Mouse (Mus musculus): ENCODE results near the gene Cpd. TPM values are rescaled to one million over a fixed set of nuclear protein-coding genes. Genes with fewer than 3 reads are reported as not detected.

Cpd gene
- polyA plus RNA-seq, 1 experiment = 5.3 TPM

DNA sequence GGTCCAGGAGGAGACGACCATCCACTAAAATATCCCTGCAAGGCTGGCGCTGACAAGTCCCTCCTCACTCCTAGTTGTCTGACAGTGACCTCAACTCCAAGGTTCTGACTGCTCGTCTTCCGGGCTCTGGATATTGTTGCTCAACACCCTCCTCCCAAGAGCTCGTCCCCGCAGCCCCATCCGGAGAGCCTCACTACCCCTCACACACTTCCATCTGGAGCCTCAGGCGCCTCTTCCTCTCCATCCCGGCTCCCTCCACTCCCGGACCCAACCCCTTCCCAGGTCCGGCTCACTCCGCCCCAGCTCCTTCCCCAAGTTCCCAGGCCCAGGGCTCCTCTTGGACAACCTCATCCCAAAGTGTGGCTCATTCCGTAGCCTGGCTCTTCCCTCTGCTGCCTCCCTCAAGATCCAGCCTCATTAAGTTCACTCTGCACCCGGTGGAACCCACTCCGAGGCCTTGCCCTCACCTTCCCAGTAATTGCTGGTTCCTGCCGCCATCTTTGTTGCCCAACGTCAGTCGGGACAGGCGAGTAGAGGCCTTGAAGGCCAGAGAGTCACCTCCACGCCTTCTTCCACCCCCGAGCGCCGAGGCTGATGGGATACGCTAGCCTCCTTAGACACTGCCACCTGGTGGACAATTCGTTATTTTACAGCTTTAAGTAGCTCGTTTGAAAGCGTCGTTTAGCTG, 83.6 kb downstream of the Cpd start, which contains the start of gene Gosr1:
Gene Gosr1 (minus strand): TSS at position 527 of the 688 bp plus-strand sequence.
- Histone ChIP-seq H3K4me3 (replicated peaks; ENCODE audit: control insufficient read depth, low read depth, low read length) (peak within 1 kb of the TSS; percentile 97), H3K27ac (ENCODE audit: control insufficient read depth, insufficient read depth, low read depth, low read length, poor library complexity) (peak within 1 kb of the TSS; percentile 46), H3K4me1 (ENCODE audit: control insufficient read depth, insufficient read depth, low read length) (no peaks in the 10 kb centered on the region)
- TF ChIP-seq CTCF (IDR thresholded peaks at IDR 0.05; ENCODE audit: control insufficient read depth, insufficient read depth, low read length) (peak; percentile 95), POLR2A (IDR thresholded peaks at IDR 0.05; ENCODE audit: borderline replicate concordance, control insufficient read depth, low read depth, low read length) (peak; percentile 85)
- WGBS = under 1% methylated on average over 28 of the region's 28 CpGs

GRCm38 (mm10) chr11:76752276-76752675, 94.5 kb downstream of the Cpd start:
- 77% methylated on average over 3 of the region's 3 CpGs for WGBS
- no peak for TF ChIP-seq CTCF (IDR thresholded peaks at IDR 0.05; ENCODE audit: control insufficient read depth, insufficient read depth, low read length)
- TF ChIP-seq POLR2A (IDR thresholded peaks at IDR 0.05; ENCODE audit: borderline replicate concordance, control insufficient read depth, low read depth, low read length) = no peak
- H3K4me1 ChIP-seq (ENCODE audit: control insufficient read depth, insufficient read depth, low read length) = no peaks in the 10 kb centered on the region
- H3K27ac ChIP-seq (ENCODE audit: control insufficient read depth, insufficient read depth, low read depth, low read length, poor library complexity) = no peak overlapping the region
- H3K4me3 ChIP-seq (replicated peaks; ENCODE audit: control insufficient read depth, low read depth, low read length) = no peak overlapping the region

GRCm38 (mm10) chr11:76748819-76749218, 98.0 kb downstream of the Cpd start:
- no peak overlapping the region for H3K27ac ChIP-seq (ENCODE audit: control insufficient read depth, insufficient read depth, low read depth, low read length, poor library complexity)
- WGBS = 76% methylated on average over 9 of the region's 9 CpGs

DNA sequence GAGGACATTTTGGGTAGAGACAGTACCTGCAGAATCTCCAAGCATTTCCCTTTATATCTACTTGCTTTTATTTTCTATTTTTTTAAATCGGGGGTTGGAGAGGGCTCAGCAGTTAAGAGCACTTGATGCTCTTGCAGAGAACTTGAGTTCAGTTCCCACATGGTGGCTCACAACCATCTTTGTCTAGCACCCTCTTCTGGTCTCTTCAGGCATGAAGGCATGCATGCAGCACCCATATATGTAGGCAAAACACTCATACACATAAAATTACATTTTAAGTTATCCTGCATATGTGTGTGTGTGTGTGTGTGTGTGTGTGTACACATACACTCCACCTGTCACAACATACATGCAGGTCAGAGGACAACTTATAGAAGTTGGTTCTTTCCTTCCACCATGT, 100.9 kb downstream of the Cpd start:
- TF ChIP-seq CTCF (IDR thresholded peaks at IDR 0.05; ENCODE audit: control insufficient read depth, insufficient read depth, low read length) (no peak), POLR2A (IDR thresholded peaks at IDR 0.05; ENCODE audit: borderline replicate concordance, control insufficient read depth, low read depth, low read length) (no peak)
- no peaks in the 10 kb centered on the region for H3K4me1 ChIP-seq (ENCODE audit: control insufficient read depth, insufficient read depth, low read length)
- no peak overlapping the region for H3K27ac ChIP-seq (ENCODE audit: control insufficient read depth, insufficient read depth, low read depth, low read length, poor library complexity)
- WGBS = 79% methylated on average over 1 of the region's 1 CpGs
- no peak overlapping the region for H3K4me3 ChIP-seq (replicated peaks; ENCODE audit: control insufficient read depth, low read depth, low read length)

More at GRCm38 (mm10) chr11:76748819-76749218, 98.0 kb downstream of the Cpd start:
- H3K4me1 ChIP-seq (ENCODE audit: control insufficient read depth, insufficient read depth, low read length) = no peaks in the 10 kb centered on the region
- no peak for TF ChIP-seq CTCF (IDR thresholded peaks at IDR 0.05; ENCODE audit: control insufficient read depth, insufficient read depth, low read length)
- no peak for TF ChIP-seq POLR2A (IDR thresholded peaks at IDR 0.05; ENCODE audit: borderline replicate concordance, control insufficient read depth, low read depth, low read length)
- H3K4me3 ChIP-seq (replicated peaks; ENCODE audit: control insufficient read depth, low read depth, low read length) = no peak overlapping the region

- no peak overlapping the region for H3K4me3 ChIP-seq (replicated peaks; ENCODE audit: control insufficient read depth, low read depth, low read length)
- no peak overlapping the region for H3K27ac ChIP-seq (ENCODE audit: control insufficient read depth, insufficient read depth, low read depth, low read length, poor library complexity)
- WGBS = 84% methylated on average over 7 of the region's 7 CpGs
- TF ChIP-seq CTCF (IDR thresholded peaks at IDR 0.05; ENCODE audit: control insufficient read depth, insufficient read depth, low read length) (no peak), POLR2A (IDR thresholded peaks at IDR 0.05; ENCODE audit: borderline replicate concordance, control insufficient read depth, low read depth, low read length) (no peak)
- no peaks in the 10 kb centered on the region for H3K4me1 ChIP-seq (ENCODE audit: control insufficient read depth, insufficient read depth, low read length)
These were observed 102.3 kb downstream of the Cpd start for GRCm38 (mm10) chr11:76744550-76744949.

DNA sequence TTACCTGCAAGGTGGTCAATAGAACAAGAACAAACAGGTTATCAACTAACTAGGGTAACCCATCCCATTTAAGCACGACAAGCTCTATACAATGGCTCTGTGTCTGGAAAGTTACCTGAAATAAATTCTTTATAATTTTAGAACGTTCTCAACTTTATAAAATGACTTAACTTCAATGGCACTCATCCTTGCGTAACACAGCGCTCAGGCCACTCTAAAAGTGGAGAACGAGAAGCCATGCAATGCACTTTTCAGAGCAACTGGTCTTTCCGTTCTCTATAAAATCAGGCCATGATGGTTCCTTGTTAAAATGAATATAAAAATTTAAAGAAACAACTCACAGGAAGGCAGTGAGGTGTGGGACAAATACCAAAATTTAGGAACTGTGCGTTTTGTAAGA, 104.3 kb downstream of the Cpd start:
- no peak overlapping the region for H3K4me3 ChIP-seq (replicated peaks; ENCODE audit: control insufficient read depth, low read depth, low read length)
- TF ChIP-seq POLR2A (IDR thresholded peaks at IDR 0.05; ENCODE audit: borderline replicate concordance, control insufficient read depth, low read depth, low read length) = no peak
- TF ChIP-seq CTCF (IDR thresholded peaks at IDR 0.05; ENCODE audit: control insufficient read depth, insufficient read depth, low read length) = no peak
- H3K27ac ChIP-seq (ENCODE audit: control insufficient read depth, insufficient read depth, low read depth, low read length, poor library complexity) = no peak overlapping the region
- no peaks in the 10 kb centered on the region for H3K4me1 ChIP-seq (ENCODE audit: control insufficient read depth, insufficient read depth, low read length)
- WGBS = 88% methylated on average over 7 of the region's 7 CpGs

- peaks cover 1% of the 10 kb centered on the region; the same call in 1 of the 2 replicates for H3K4me1 ChIP-seq (ENCODE audit: control insufficient read depth, insufficient read depth, low read length)
- 81% methylated on average over 6 of the region's 6 CpGs for WGBS
- H3K4me3 ChIP-seq (replicated peaks; ENCODE audit: control insufficient read depth, low read depth, low read length) = no peak overlapping the region
- H3K27ac ChIP-seq (ENCODE audit: control insufficient read depth, insufficient read depth, low read depth, low read length, poor library complexity) = no peak overlapping the region
- peak; percentile 57; the same call in 1 of the 2 replicates for TF ChIP-seq CTCF (IDR thresholded peaks at IDR 0.05; ENCODE audit: control insufficient read depth, insufficient read depth, low read length)
- no peak for TF ChIP-seq POLR2A (IDR thresholded peaks at IDR 0.05; ENCODE audit: borderline replicate concordance, control insufficient read depth, low read depth, low read length)
These were observed 107.7 kb downstream of the Cpd start for GRCm38 (mm10) chr11:76739125-76739524.

GRCm38 (mm10) chr11:76735753-76736324, 111.0 kb downstream of the Cpd start:
- 11% methylated on average over 4 of the region's 4 CpGs for WGBS
- TF ChIP-seq CTCF (IDR thresholded peaks at IDR 0.05; ENCODE audit: control insufficient read depth, insufficient read depth, low read length) (no peak), POLR2A (IDR thresholded peaks at IDR 0.05; ENCODE audit: borderline replicate concordance, control insufficient read depth, low read depth, low read length) (no peak)
- no peak overlapping the region for H3K4me3 ChIP-seq (replicated peaks; ENCODE audit: control insufficient read depth, low read depth, low read length)
- no peak overlapping the region for H3K27ac ChIP-seq (ENCODE audit: control insufficient read depth, insufficient read depth, low read depth, low read length, poor library complexity)
- peaks cover 1% of the 10 kb centered on the region; the same call in 1 of the 2 replicates for H3K4me1 ChIP-seq (ENCODE audit: control insufficient read depth, insufficient read depth, low read length)
